Mouse (Mus musculus) liver, adult 2 months (tissue): Measurements from ENCODE around the gene Setd5.

Experiments used
- CTCF ChIP-seq: fragments of 200-500 bp; IDR thresholded peaks from 2 replicates; pipeline ENCODE4 v1.5.1; 2011; ENCODE audit warnings: low read depth, low read length, control low read depth
- POLR2A ChIP-seq: fragments of 200-500 bp; IDR thresholded peaks from 2 replicates; pipeline ENCODE4 v1.6.1; 2011; ENCODE audit warnings: low read length, control low read depth; ENCODE audit not compliant: insufficient read depth; ENCODE audit errors: extremely low read depth

GRCm38 (mm10) chr6:113161982-113162381, 84.8 kb downstream of the Setd5 start:
- no peak for TF ChIP-seq CTCF
- TF ChIP-seq POLR2A: no peak
